Mouse (Mus musculus) stomach, postnatal 0 days (tissue): ENCODE results near the gene Olfr1226.

Experiments
- CTCF ChIP-seq: IDR thresholded peaks from 2 replicates; pipeline ENCODE4 v1.5.1; 2016; ENCODE audit warnings: antibody characterized with exemption, low read depth, mild to moderate bottlenecking, moderate library complexity
- EP300 ChIP-seq: optimal IDR thresholded peaks from 2 replicates; pipeline ENCODE3; 2016; ENCODE audit warnings: antibody characterized with exemption

- TF ChIP-seq CTCF (no peak), EP300 (no peak)
Observed at GRCm38 (mm10) chr2:89199948-89200347, at the start of gene Olfr1226.
